Mouse (Mus musculus) small intestine, adult 2 months (tissue): ENCODE measurements at regions not wholly inside any gene's neighbourhood (a gene's known extent, or its start where the extent isn't known, plus 50 kb on each side); places are given as distances from the start of the nearest gene placed in this dataset.

Experiments used
- CTCF ChIP-seq: fragments of 200-500 bp; IDR thresholded peaks from 2 replicates; pipeline ENCODE4 v1.5.1; 2012; ENCODE audit warnings: low read depth, mild to moderate bottlenecking, control low read depth, inconsistent platforms, low read length, moderate library complexity, mixed read lengths; ENCODE audit not compliant: insufficient replicate concordance, insufficient read length; ENCODE audit errors: extremely low read depth
- POLR2A ChIP-seq: fragments of 200-500 bp; IDR thresholded peaks from 2 replicates; pipeline ENCODE4 v1.6.1; 2012; ENCODE audit warnings: low read depth, mild to moderate bottlenecking, control low read depth, inconsistent platforms, low read length, moderate library complexity

DNA sequence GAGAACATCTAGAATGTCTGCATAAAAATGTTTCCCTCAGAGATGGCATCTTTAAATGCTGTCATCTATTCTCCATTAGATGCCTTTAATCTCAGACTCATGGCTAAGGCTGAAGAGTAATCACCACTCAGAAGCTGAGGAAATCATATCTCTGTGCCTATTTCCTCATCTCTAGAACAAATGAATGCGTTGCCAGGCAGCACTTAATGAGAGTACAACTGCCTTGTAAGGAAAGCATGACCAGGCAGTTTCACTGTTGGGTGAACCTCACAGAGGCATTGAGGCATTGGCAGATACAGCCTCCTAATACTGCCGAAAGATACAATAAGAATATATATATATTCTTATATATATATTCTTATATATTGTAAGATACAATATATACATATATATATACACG lies 137.3 kb downstream of the Samd5 start:
- TF ChIP-seq CTCF (no peak), POLR2A (no peak)
